Mouse (Mus musculus): ENCODE data around the gene 2310034G01Rik.

2310034G01Rik gene

GRCm38 (mm10) chr19:46357344-46358280, 7.5 kb upstream of the 2310034G01Rik start:
- DNase-seq (ENCODE audit: low spot score), result no peak

- DNase-seq (ENCODE audit: low spot score), result peak; percentile 88
Measured at GRCm38 (mm10) chr19:46356701-46357138, 6.6 kb upstream of the 2310034G01Rik start.

GRCm38 (mm10) chr19:46349550-46349949, 552 bp downstream of the 2310034G01Rik start:
- no peak for DNase-seq (ENCODE audit: low spot score)

GRCm38 (mm10) chr19:46348761-46349458, 1.2 kb downstream of the 2310034G01Rik start:
- DNase-seq (ENCODE audit: low spot score), result peak; percentile 71

GRCm38 (mm10) chr19:46347936-46348668, 2.0 kb downstream of the 2310034G01Rik start:
- DNase-seq (ENCODE audit: low spot score), result no peak

GRCm38 (mm10) chr19:46347146-46347545, 3.0 kb downstream of the 2310034G01Rik start:
- no peak for DNase-seq (ENCODE audit: low spot score)

GRCm38 (mm10) chr19:46344710-46345419, 5.2 kb downstream of the 2310034G01Rik start:
- no peak for DNase-seq (ENCODE audit: low spot score)

GRCm38 (mm10) chr19:46339287-46339971, 10.7 kb downstream of the 2310034G01Rik start:
- DNase-seq (ENCODE audit: low spot score), result peak; percentile 55

GRCm38 (mm10) chr19:46338942-46339286, 11.2 kb downstream of the 2310034G01Rik start:
- no peak for DNase-seq (ENCODE audit: low spot score)

- DNase-seq (ENCODE audit: low spot score), result peak; percentile 90
Measured at GRCm38 (mm10) chr19:46338331-46338936, 11.7 kb downstream of the 2310034G01Rik start, which contains the start of gene Cuedc2. Cuedc2 (minus strand) TSS chr19:46338702.

- DNase-seq (ENCODE audit: low spot score), result no peak
Measured at GRCm38 (mm10) chr19:46337719-46338330, 12.3 kb downstream of the 2310034G01Rik start.

- DNase-seq (ENCODE audit: low spot score), result no peak
Measured at GRCm38 (mm10) chr19:46333906-46334305, 16.2 kb downstream of the 2310034G01Rik start.

GRCm38 (mm10) chr19:46332721-46333339, 17.3 kb downstream of the 2310034G01Rik start:
- DNase-seq (ENCODE audit: low spot score), result no peak

GRCm38 (mm10) chr19:46331936-46332335, 18.2 kb downstream of the 2310034G01Rik start:
- no peak for DNase-seq (ENCODE audit: low spot score)

GRCm38 (mm10) chr19:46331326-46331725, 18.8 kb downstream of the 2310034G01Rik start:
- DNase-seq (ENCODE audit: low spot score), result no peak

GRCm38 (mm10) chr19:46330696-46331095, 19.4 kb downstream of the 2310034G01Rik start:
- DNase-seq (ENCODE audit: low spot score), result no peak

GRCm38 (mm10) chr19:46329951-46330350, 20.2 kb downstream of the 2310034G01Rik start:
- peak; percentile 71 for DNase-seq (ENCODE audit: low spot score)

GRCm38 (mm10) chr19:46329031-46329641, 21.0 kb downstream of the 2310034G01Rik start:
- no peak for DNase-seq (ENCODE audit: low spot score)
